Mouse (Mus musculus) adrenal gland, adult 18-20 months (tissue): ENCODE results near the gene Fcrl5. TPM values are rescaled to one million over a fixed set of nuclear protein-coding genes. Genes with fewer than 3 reads are reported as not detected.

ENCODE experiments used
- DNase-seq, 2 experiments: peaks; one replicate each; pipeline ENCODE4 v3.0.0; 2021 to 2022; ENCODE audit warnings: low spot score in 2 of 2
- total RNA-seq, 2 experiments: library from RNA; stranded (reverse); gene quantifications; 1 replicate in 1 of 2; 2 replicates in 1 of 2; pipeline ENCODE4 v1.2.3; 2021

Fcrl5 gene
- total RNA-seq, 2 experiments from 2014 or later = not detected

- DNase-seq = no peak
Observed at GRCm38 (mm10) chr3:87500088-87501055, 64.8 kb downstream of the Fcrl5 start.

GRCm38 (mm10) chr3:87501151-87501550 is 65.6 kb downstream of the Fcrl5 start:
- DNase-seq = no peak

GRCm38 (mm10) chr3:87502771-87503170 is 67.2 kb downstream of the Fcrl5 start:
- no peak for DNase-seq

- DNase-seq = no peak
Observed at GRCm38 (mm10) chr3:87504330-87504729, 68.8 kb downstream of the Fcrl5 start.

GRCm38 (mm10) chr3:87504749-87505425 is 69.3 kb downstream of the Fcrl5 start:
- no peak for DNase-seq

GRCm38 (mm10) chr3:87506456-87507416 is 71.2 kb downstream of the Fcrl5 start:
- no peak for DNase-seq

GRCm38 (mm10) chr3:87508205-87508901 is 72.8 kb downstream of the Fcrl5 start:
- peak; percentile 81 for DNase-seq

- DNase-seq = peak in 1 of 2 experiments; percentile 49
Observed at GRCm38 (mm10) chr3:87509061-87509460, 73.5 kb downstream of the Fcrl5 start.

GRCm38 (mm10) chr3:87510832-87511231 is 75.3 kb downstream of the Fcrl5 start:
- DNase-seq = no peak

GRCm38 (mm10) chr3:87511971-87512765 is 76.6 kb downstream of the Fcrl5 start:
- DNase-seq = no peak

GRCm38 (mm10) chr3:87515567-87516081 is 80.1 kb downstream of the Fcrl5 start:
- no peak for DNase-seq

GRCm38 (mm10) chr3:87518425-87518824 is 82.9 kb downstream of the Fcrl5 start:
- no peak for DNase-seq

- DNase-seq = no peak
Observed at GRCm38 (mm10) chr3:87521126-87521525, 85.6 kb downstream of the Fcrl5 start.

GRCm38 (mm10) chr3:87521833-87522232 is 86.3 kb downstream of the Fcrl5 start:
- DNase-seq = no peak

GRCm38 (mm10) chr3:87523701-87524100 is 88.1 kb downstream of the Fcrl5 start:
- no peak for DNase-seq

- DNase-seq = peak; percentile 86 to 89
Observed at GRCm38 (mm10) chr3:87525043-87525836, 89.7 kb downstream of the Fcrl5 start, which contains the start of gene Etv3. TSS of gene Etv3 (plus strand) at chr3:87525407.

GRCm38 (mm10) chr3:87525837-87526570 is 90.4 kb downstream of the Fcrl5 start:
- peak in 1 of 2 experiments; percentile 10 for DNase-seq

GRCm38 (mm10) chr3:87527139-87527538 is 91.6 kb downstream of the Fcrl5 start:
- DNase-seq = no peak
